Mouse (Mus musculus): ENCODE data around the gene Spatc1l. TPM values are rescaled to one million over a fixed set of nuclear protein-coding genes. Genes with fewer than 3 reads are reported as not detected.

The Spatc1l gene
- polyA plus RNA-seq, 1 experiment from 2014 or later: not detected

DNA sequence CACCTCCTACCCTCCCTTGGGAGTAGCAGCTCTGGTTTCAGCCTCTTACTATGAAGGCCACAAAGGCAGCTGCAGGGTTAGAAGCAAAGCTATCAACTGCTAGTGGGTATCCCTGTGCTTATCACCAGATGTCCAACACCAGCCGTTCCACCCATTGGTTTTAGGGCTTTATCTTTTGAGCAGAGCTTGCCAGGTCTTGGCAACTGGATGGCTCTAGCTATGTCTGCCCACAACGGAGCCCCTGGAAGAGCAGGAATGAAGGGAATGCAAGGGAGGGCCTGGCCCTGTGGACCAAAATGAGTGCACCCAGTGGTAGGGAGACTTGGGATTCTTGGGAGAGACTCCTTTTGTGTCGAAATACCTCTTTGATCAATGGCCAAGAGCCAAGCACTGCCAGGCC is 40.6 kb downstream of the Spatc1l start:
- no peak overlapping the region for H3K4me2 ChIP-seq
- H3K27ac ChIP-seq: no peak overlapping the region
- H3K27me3 ChIP-seq: no peaks in the 10 kb centered on the region
- no peak overlapping the region for H3K9ac ChIP-seq
- no peak overlapping the region for H3K4me3 ChIP-seq
- no peak for ATAC-seq (ENCODE audit: insufficient number of reproducible peaks, low FRiP score, low TSS enrichment, low read depth)
- no peaks in the 10 kb centered on the region for H3K4me1 ChIP-seq
- no peaks in the 10 kb centered on the region for H3K9me3 ChIP-seq
- WGBS: 85% methylated on average over 3 of the region's 3 CpGs
- peaks cover 91% of the 10 kb centered on the region for H3K36me3 ChIP-seq

GRCm38 (mm10) chr10:76612473-76612872 is 50.4 kb downstream of the Spatc1l start:
- Histone ChIP-seq H3K4me3 (no peak overlapping the region), H3K27ac (no peak overlapping the region), H3K9me3 (no peaks in the 10 kb centered on the region), H3K36me3 (peaks cover 92% of the 10 kb centered on the region), H3K9ac (no peak overlapping the region), H3K4me2 (no peak overlapping the region), H3K27me3 (no peaks in the 10 kb centered on the region), H3K4me1 (no peaks in the 10 kb centered on the region)
- WGBS: 88% methylated on average over 7 of the region's 7 CpGs
- ATAC-seq (ENCODE audit: insufficient number of reproducible peaks, low FRiP score, low TSS enrichment, low read depth): no peak

Other genes with a start within 250 kb of the Spatc1l start
- gene Dip2a, start 217.0 kb upstream of the Spatc1l start, polyA plus RNA-seq (2015; fragmentation: Nextera tagmentation; extraction: Ambion mirVana): 13.7 and 14.8 TPM in 2 replicates
- gene AC141477.1, start 121.8 kb upstream of the Spatc1l start, polyA plus RNA-seq (2015; fragmentation: Nextera tagmentation; extraction: Ambion mirVana): not detected in 2 replicates
- 14.6 and 14.8 TPM in 2 replicates for gene Pcnt, start 119.5 kb upstream of the Spatc1l start, polyA plus RNA-seq (2015; fragmentation: Nextera tagmentation; extraction: Ambion mirVana)
- gene 2610028H24Rik, start 113.2 kb upstream of the Spatc1l start, polyA plus RNA-seq (2015; fragmentation: Nextera tagmentation; extraction: Ambion mirVana): not detected in 2 replicates
- 43.9 and 47.9 TPM in 2 replicates for gene Mcm3ap, start 93.3 kb upstream of the Spatc1l start, polyA plus RNA-seq (2015; fragmentation: Nextera tagmentation; extraction: Ambion mirVana)
- gene Ybey, start 93.2 kb upstream of the Spatc1l start, polyA plus RNA-seq (2015; fragmentation: Nextera tagmentation; extraction: Ambion mirVana): 5.6 and 5.9 TPM in 2 replicates
- gene Lss, start 30.7 kb upstream of the Spatc1l start, polyA plus RNA-seq (2015; fragmentation: Nextera tagmentation; extraction: Ambion mirVana): 35.1 and 37.7 TPM in 2 replicates
- gene Ftcd, start 13.4 kb downstream of the Spatc1l start, polyA plus RNA-seq (2015; fragmentation: Nextera tagmentation; extraction: Ambion mirVana): 0.12 and 0.14 TPM in 2 replicates
- 369 and 451 TPM in 2 replicates for gene Col6a2, start 61.4 kb downstream of the Spatc1l start, polyA plus RNA-seq (2015; fragmentation: Nextera tagmentation; extraction: Ambion mirVana)
- 441 and 563 TPM in 2 replicates for gene Col6a1, start 163.9 kb downstream of the Spatc1l start, polyA plus RNA-seq (2015; fragmentation: Nextera tagmentation; extraction: Ambion mirVana)